Mouse (Mus musculus) liver, embryonic 14.5 days (tissue): Measurements from ENCODE around the gene Zfp53.

Experiments used
- CTCF ChIP-seq: IDR thresholded peaks from 2 replicates; pipeline ENCODE4 v1.5.1; 2016; ENCODE audit warnings: antibody characterized with exemption, low read depth, control low read depth
- EP300 ChIP-seq: IDR thresholded peaks from 2 replicates; pipeline ENCODE4 v1.6.1; 2016; ENCODE audit warnings: antibody characterized with exemption, low read depth

DNA sequence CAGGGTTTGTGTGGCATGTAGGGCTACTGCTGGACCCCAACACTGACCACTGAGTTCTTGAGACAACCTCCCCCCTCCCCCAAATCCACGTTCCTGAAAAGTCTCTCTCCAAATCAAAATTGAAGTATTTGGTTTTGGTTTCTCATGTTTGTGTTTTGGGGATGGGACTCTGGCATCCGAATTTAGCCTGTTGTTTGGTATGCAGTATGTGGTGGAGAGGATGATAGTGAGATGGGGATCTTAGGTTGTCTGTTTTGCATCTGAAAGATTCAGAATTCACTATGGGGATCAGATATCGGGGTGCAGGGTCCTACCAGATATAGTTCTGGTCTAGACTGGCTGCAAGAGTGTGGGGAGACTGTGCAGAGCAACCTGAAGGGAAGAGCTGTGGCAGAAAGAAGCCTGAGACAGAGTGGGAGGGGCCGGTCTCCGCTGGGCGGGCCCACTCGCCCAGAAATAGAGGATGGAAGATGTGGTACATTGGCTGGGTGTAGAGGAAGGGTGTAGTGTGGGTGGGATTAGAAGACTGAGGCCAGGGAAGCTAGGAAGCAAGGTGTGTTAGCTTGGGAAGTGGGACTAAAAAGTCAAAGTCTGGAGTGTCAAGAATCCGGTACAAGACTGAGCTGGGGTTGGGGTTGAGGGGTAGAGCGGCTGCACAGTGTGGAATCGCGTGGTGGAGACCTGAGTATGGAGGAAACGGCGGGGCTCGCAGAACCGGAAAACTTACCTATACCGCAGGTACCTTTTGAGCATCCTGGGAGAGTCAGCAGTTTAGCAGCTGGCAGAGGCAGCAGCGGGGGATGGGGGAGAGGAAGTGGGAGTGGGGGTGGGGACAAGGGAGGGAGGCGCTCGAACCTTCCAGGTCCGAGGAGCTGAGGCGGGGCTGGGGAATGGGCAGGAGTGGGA, 46.6 kb downstream of the Zfp53 start, which contains the start of gene Zfp52:
- no peak for TF ChIP-seq CTCF
- TF ChIP-seq EP300, result no peak
